Mouse (Mus musculus): ENCODE measurements around the gene Rgs7bp.

GRCm38 (mm10) chr13:104937759-104938158, 117.0 kb downstream of the Rgs7bp start:
- TF ChIP-seq POLR2A (IDR thresholded peaks at IDR 0.05; ENCODE audit: insufficient read length, low read depth) = no peak
- no peak for TF ChIP-seq E2F4 (IDR thresholded peaks at IDR 0.05; ENCODE audit: insufficient read depth)
- TF ChIP-seq MYOG (IDR thresholded peaks at IDR 0.05; ENCODE audit: control insufficient read depth in 1 of 3, insufficient read depth in 1 of 3, insufficient read length in 2 of 3, low read depth in 2 of 3) = no peak
- TF ChIP-seq MYOD1 (IDR thresholded peaks at IDR 0.05; ENCODE audit: control insufficient read depth in 1 of 3, insufficient read length in 2 of 3, low read depth in 2 of 3) = no peak
